Mouse (Mus musculus) heart, adult 2 months (tissue): ENCODE results near the gene Dgkz. TPM values are rescaled to one million over a fixed set of nuclear protein-coding genes. Genes with fewer than 3 reads are reported as not detected.

Experiments
- DNase-seq, 2 experiments: peaks; one replicate each; pipeline ENCODE4 v3.0.0; 2021
- H3K27ac ChIP-seq: fragments of 200-600 bp; 2 replicates; pipeline ENCODE4 v1.8.1; 2022
- H3K27me3 ChIP-seq: fragments of 200-500 bp; 2 replicates; pipeline ENCODE4 v1.6.1; 2012; ENCODE audit warnings: mild to moderate bottlenecking, low read length, inconsistent platforms, mixed read lengths; ENCODE audit not compliant: control insufficient read depth, insufficient read depth
- H3K36me3 ChIP-seq: fragments of 200-500 bp; 2 replicates; pipeline ENCODE4 v1.6.1; 2012; ENCODE audit warnings: low read length, inconsistent platforms; ENCODE audit not compliant: control insufficient read depth, insufficient read depth
- H3K4me1 ChIP-seq: fragments of 200-500 bp; 2 replicates; pipeline ENCODE4 v1.6.1; 2011; ENCODE audit warnings: low read length; ENCODE audit not compliant: control insufficient read depth, insufficient read depth
- H3K4me3 ChIP-seq: fragments of 200-600 bp; 2 replicates; pipeline ENCODE4 v1.8.1; 2022
- H3K79me2 ChIP-seq: fragments of 200-500 bp; replicated peaks from 2 replicates; pipeline ENCODE4 v1.6.1; 2012; ENCODE audit warnings: mild to moderate bottlenecking, inconsistent platforms, low read length, moderate library complexity, mixed read lengths; ENCODE audit not compliant: control insufficient read depth, insufficient read depth
- H3K9ac ChIP-seq: fragments of 200-500 bp; 2 replicates; pipeline ENCODE4 v1.6.1; 2012; ENCODE audit warnings: low read depth, mild to moderate bottlenecking, control low read depth, inconsistent platforms, low read length, mixed read lengths
- CTCF ChIP-seq: fragments of 200-600 bp; IDR thresholded peaks from 2 replicates; pipeline ENCODE4 v1.8.1; 2022; ENCODE audit warnings: antibody characterized with exemption, mild to moderate bottlenecking, moderate library complexity
- EP300 ChIP-seq: fragments of 200-500 bp; IDR thresholded peaks from 2 replicates; pipeline ENCODE4 v1.6.1; 2011; ENCODE audit warnings: low read depth, low read length, control low read depth; ENCODE audit not compliant: insufficient read depth
- POLR2A ChIP-seq: fragments of 200-500 bp; IDR thresholded peaks from 2 replicates; pipeline ENCODE4 v1.6.1; 2011; ENCODE audit warnings: mild to moderate bottlenecking, low read depth, low read length, control low read depth; ENCODE audit not compliant: insufficient read depth
- WGBS: fragments of 180-500 bp; shearing (Covaris S2); methylation state at CpG from one replicate; pipeline ENCODE4 v1.1.7; 2018; 5-methylcytosine and 5-hydroxymethylcytosine counted together
- intact Hi-C: fragments of 180-260 bp; cut with DNase I; formaldehyde crosslinking; loops from one replicate; pipeline ENCODE4 v1.15.1; 2025
- long read RNA-seq: library from polyadenylated mRNA; stranded (forward); transcript quantifications from one replicate; pipeline ENCODE4 v2.0.0, GENCODE M21; 2021
- polyA plus RNA-seq: library from polyadenylated mRNA; depleted of rRNA; stranded (reverse); fragments of >200 nt; gene quantifications from 2 replicates; pipeline ENCODE4 v1.2.3, GENCODE M21; 2012; rRNA removed
- total RNA-seq, 2 experiments: library from RNA; stranded (reverse); gene quantifications; 2 replicates each; pipeline ENCODE4 v1.2.3; 2021

Gene Dgkz
- 10 to 100 TPM; 35.5 to 37.5 TPM for total RNA-seq
- polyA plus RNA-seq, result 102 and 118 TPM in 2 replicates
- long read RNA-seq, partial matches to known transcripts, result 11 of 16 reads
- long read RNA-seq, other reads (novel, unspliced or antisense), result 4 of 16 reads

GRCm38 (mm10) chr2:91975581-91976541 is at the start of gene Dgkz:
TSS of gene Dgkz (minus strand) at chr2:91975864.
- peak within 1 kb of the TSS; percentile 38 for H3K4me3 ChIP-seq

GRCm38 (mm10) chr2:92025202-92025601 is 49.5 kb upstream of the Dgkz start:
- 97% methylated on average over 2 of the region's 2 CpGs for WGBS
- Histone ChIP-seq H3K4me1 (peaks cover 5% of the 10 kb centered on the region), H3K36me3 (no peaks in the 10 kb centered on the region), H3K27me3 (no peaks in the 10 kb centered on the region), H3K79me2 (no peaks in the 10 kb centered on the region), H3K27ac (no peak overlapping the region), H3K4me3 (no peak overlapping the region), H3K9ac (no peak overlapping the region)
- no peak for TF ChIP-seq CTCF
- TF ChIP-seq POLR2A, result no peak
- TF ChIP-seq EP300, result no peak
- no peak for DNase-seq
- intact Hi-C loops, result no loop called here

More at GRCm38 (mm10) chr2:91975581-91976541, at the start of gene Dgkz:
- H3K27ac ChIP-seq, result no peak within 1 kb of the TSS
- TF ChIP-seq POLR2A (no peak), EP300 (no peak), CTCF (no peak)
- no peak for DNase-seq
- H3K4me1 ChIP-seq, result peaks cover 9% of the 10 kb centered on the region
- H3K27me3 ChIP-seq, result peaks cover 9% of the 10 kb centered on the region
- intact Hi-C loops, result no loop called here
- no peaks in the 10 kb centered on the region for H3K36me3 ChIP-seq
- H3K79me2 ChIP-seq, result no peaks in the 10 kb centered on the region
- peak within 1 kb of the TSS; percentile 34; the same call in 1 of the 2 replicates for H3K9ac ChIP-seq
- 5% methylated on average over 79 of the region's 79 CpGs for WGBS

DNA sequence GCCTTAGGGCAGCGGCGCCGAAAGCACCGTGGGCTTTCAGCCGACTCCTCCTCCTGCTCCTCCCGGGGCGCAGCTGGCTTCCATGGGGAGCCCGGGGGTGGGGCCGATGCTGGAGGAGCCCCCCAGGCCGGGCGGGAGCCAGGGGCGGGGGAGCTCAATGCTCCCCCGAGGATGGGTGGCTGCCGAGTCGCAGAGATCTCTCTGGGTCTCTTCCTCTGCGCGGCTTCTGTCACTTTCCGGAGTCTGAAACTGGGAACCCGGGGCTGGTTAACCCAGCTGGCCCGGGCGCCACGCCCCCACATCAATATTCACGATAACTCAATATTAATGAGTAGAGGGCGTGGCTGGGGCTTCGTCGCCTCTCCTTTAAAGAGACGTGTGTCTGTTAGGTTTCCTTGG is 48.6 kb upstream of the Dgkz start, which contains the start of gene Creb3l1:
Gene Creb3l1 (minus strand): TSS at position 229 of the 399 bp plus-strand sequence.
- Histone ChIP-seq H3K27me3 (no peaks in the 10 kb centered on the region), H3K79me2 (no peaks in the 10 kb centered on the region), H3K4me3 (peak within 1 kb of the TSS; percentile 81), H3K27ac (peak within 1 kb of the TSS; percentile 70), H3K9ac (peak within 1 kb of the TSS; percentile 68), H3K4me1 (peaks cover 5% of the 10 kb centered on the region), H3K36me3 (no peaks in the 10 kb centered on the region)
- WGBS, result under 1% methylated on average over 21 of the region's 27 CpGs
- DNase-seq, result peak; percentile 85 to 87
- TF ChIP-seq POLR2A (peak; percentile 55), CTCF (no peak)
- intact Hi-C loops, result no loop called here

- peaks cover 4% of the 10 kb centered on the region for H3K4me1 ChIP-seq
- DNase-seq, result peak; percentile 69 to 73
- peak overlapping the region; percentile 81 for H3K4me3 ChIP-seq
- 4% methylated on average over 53 of the region's 56 CpGs for WGBS
- intact Hi-C loops, result loop anchor here (2.0 kb wide), 1 partner anchor 35 kb away; no protein-coding TSS in a partner anchor
- peak overlapping the region; percentile 68 for H3K9ac ChIP-seq
- no peaks in the 10 kb centered on the region for H3K79me2 ChIP-seq
- no peak for TF ChIP-seq EP300
- peak; percentile 72 for TF ChIP-seq CTCF
- TF ChIP-seq POLR2A, result no peak
- H3K27ac ChIP-seq, result peak overlapping the region; percentile 70
- no peaks in the 10 kb centered on the region for H3K36me3 ChIP-seq
- H3K27me3 ChIP-seq, result no peaks in the 10 kb centered on the region
These were observed 48.0 kb upstream of the Dgkz start for GRCm38 (mm10) chr2:92023362-92024273.

- no peak overlapping the region for H3K9ac ChIP-seq
- intact Hi-C loops, result no loop called here
- H3K4me3 ChIP-seq, result no peak overlapping the region
- no peaks in the 10 kb centered on the region for H3K79me2 ChIP-seq
- TF ChIP-seq EP300 (no peak), POLR2A (no peak), CTCF (no peak)
- H3K27me3 ChIP-seq, result no peaks in the 10 kb centered on the region
- H3K36me3 ChIP-seq, result no peaks in the 10 kb centered on the region
- no peak overlapping the region; the same call in 1 of the 2 replicates for H3K27ac ChIP-seq
- peak in 1 of 2 experiments; percentile 40 for DNase-seq
- WGBS, result 42% methylated on average over 4 of the region's 4 CpGs
- peaks cover 4% of the 10 kb centered on the region for H3K4me1 ChIP-seq
These were observed 45.1 kb upstream of the Dgkz start for GRCm38 (mm10) chr2:92020676-92021265.
